Mouse (Mus musculus) CH12.LX (cell line): ENCODE results near the gene Mrtfb. TPM values are rescaled to one million over a fixed set of nuclear protein-coding genes. Genes with fewer than 3 reads are reported as not detected.

Experiments used
- DNase-seq: peaks from one replicate; pipeline ENCODE4 v3.0.0-alpha.2; 2013; ENCODE audit errors: extremely low read depth
- H3K27ac ChIP-seq: 2 replicates; pipeline ENCODE4 v1.5.1; 2012; ENCODE audit warnings: low read depth, mild to moderate bottlenecking, control low read depth, moderate library complexity; ENCODE audit not compliant: insufficient read depth
- H3K27me3 ChIP-seq: replicated peaks from 2 replicates; pipeline ENCODE3; 2012; ENCODE audit warnings: inconsistent platforms
- H3K36me3 ChIP-seq, 2 experiments: replicated peaks in 1 of 2; 2 replicates each; pipeline versions ENCODE3 to v1.6.1; 2012; ENCODE audit warnings: inconsistent platforms in 1 of 2, low read length in 1 of 2, mild to moderate bottlenecking in 1 of 2, mixed read lengths in 1 of 2, moderate library complexity in 1 of 2; ENCODE audit not compliant: control insufficient read depth in 1 of 2, insufficient read depth in 1 of 2
- H3K4me1 ChIP-seq, 2 experiments: 2 replicates each; pipeline ENCODE4 v1.6.1; 2012; ENCODE audit warnings: inconsistent platforms in 1 of 2, moderate library complexity in 1 of 2; ENCODE audit not compliant: insufficient read depth in 2 of 2, control insufficient read depth in 1 of 2
- H3K4me2 ChIP-seq: 2 replicates; pipeline ENCODE4 v1.6.1; 2012; ENCODE audit warnings: low read depth, mild to moderate bottlenecking, control low read depth; ENCODE audit not compliant: poor library complexity, insufficient read depth, severe bottlenecking
- H3K4me3 ChIP-seq, 3 experiments: fragments of 150-350 bp in 1 of 3; sonication (generic) in 1 of 3; replicated peaks in 1 of 3; 2 replicates each; pipeline versions ENCODE3 to v1.5.1; 2011 to 2012; ENCODE audit warnings: low read depth in 2 of 3, low read length in 2 of 3, mild to moderate bottlenecking in 2 of 3, moderate library complexity in 2 of 3, control low read depth in 1 of 3, improper control_type of control experiment in 1 of 3, inconsistent platforms in 1 of 3, mixed read lengths in 1 of 3; ENCODE audit not compliant: poor library complexity in 1 of 3
- H3K79me2 ChIP-seq: replicated peaks from 2 replicates; pipeline ENCODE4 v1.6.1; 2012; ENCODE audit warnings: mild to moderate bottlenecking, moderate library complexity; ENCODE audit not compliant: control insufficient read depth, poor library complexity, insufficient read depth, severe bottlenecking; ENCODE audit errors: extremely low read depth
- H3K9ac ChIP-seq: 2 replicates; pipeline ENCODE4 v1.6.1; 2012; ENCODE audit warnings: low read depth, mild to moderate bottlenecking, control low read depth, moderate library complexity; ENCODE audit not compliant: insufficient read depth
- H3K9me3 ChIP-seq: replicated peaks from 2 replicates; pipeline ENCODE3; 2012; ENCODE audit warnings: low read length, inconsistent platforms, mixed read lengths
- BHLHE40 ChIP-seq: IDR thresholded peaks from 2 replicates; pipeline ENCODE4 v1.6.1; 2011; ENCODE audit warnings: mild to moderate bottlenecking, low read depth, low read length, improper control_type of control experiment
- CHD1 ChIP-seq: IDR thresholded peaks from 2 replicates; pipeline ENCODE4 v1.6.1; 2012; ENCODE audit warnings: low read depth, low read length, improper control_type of control experiment, inconsistent platforms
- CHD2 ChIP-seq: IDR thresholded peaks from 2 replicates; pipeline ENCODE4 v1.6.1; 2011; ENCODE audit warnings: low read length, improper control_type of control experiment
- CTCF ChIP-seq, 2 experiments: IDR thresholded peaks in 1 of 2; conservative IDR thresholded peaks in 1 of 2; 2 replicates each; pipeline ENCODE4 v1.5.1; 2011 to 2012; ENCODE audit warnings: low read depth in 2 of 2, low read length in 2 of 2, improper control_type of control experiment in 1 of 2, inconsistent platforms in 1 of 2, mild to moderate bottlenecking in 1 of 2, moderate library complexity in 1 of 2
- ELF1 ChIP-seq: IDR thresholded peaks from 2 replicates; pipeline ENCODE4 v1.6.1; 2014; ENCODE audit warnings: low read depth, mild to moderate bottlenecking, inconsistent platforms, low read length, improper control_type of control experiment
- ETS1 ChIP-seq: conservative IDR thresholded peaks from 2 replicates; pipeline ENCODE4 v1.6.1; 2012; ENCODE audit warnings: low read depth, mild to moderate bottlenecking, inconsistent platforms, low read length, improper control_type of control experiment, moderate library complexity
- HCFC1 ChIP-seq: IDR thresholded peaks from 2 replicates; pipeline ENCODE4 v1.6.1; 2012; ENCODE audit warnings: low read depth, mild to moderate bottlenecking, inconsistent platforms, low read length, improper control_type of control experiment
- JUN ChIP-seq: IDR thresholded peaks from 2 replicates; pipeline ENCODE4 v1.6.1; 2011; ENCODE audit warnings: low read depth, mild to moderate bottlenecking, low read length, improper control_type of control experiment, moderate library complexity; ENCODE audit not compliant: insufficient read depth
- MAX ChIP-seq: IDR thresholded peaks from 2 replicates; pipeline ENCODE4 v1.6.1; 2011; ENCODE audit warnings: low read length, improper control_type of control experiment
- MAZ ChIP-seq: IDR thresholded peaks from 2 replicates; pipeline ENCODE4 v1.6.1; 2012; ENCODE audit warnings: low read depth, mild to moderate bottlenecking, inconsistent platforms, low read length, improper control_type of control experiment, moderate library complexity
- MXI1 ChIP-seq: IDR thresholded peaks from 2 replicates; pipeline ENCODE4 v1.6.1; 2011; ENCODE audit warnings: mild to moderate bottlenecking, low read depth, low read length, improper control_type of control experiment
- MYC ChIP-seq: IDR thresholded peaks from 2 replicates; pipeline ENCODE4 v1.6.1; 2011; ENCODE audit warnings: low read depth, mild to moderate bottlenecking, improper control_type of control experiment, low read length
- NELFE ChIP-seq: IDR thresholded peaks from 2 replicates; pipeline ENCODE4 v1.6.1; 2011; ENCODE audit warnings: low read depth, low read length, improper control_type of control experiment
- NRF1 ChIP-seq: IDR thresholded peaks from 2 replicates; pipeline ENCODE4 v1.6.1; 2014; ENCODE audit warnings: low read depth, mild to moderate bottlenecking, inconsistent platforms, low read length, improper control_type of control experiment, moderate library complexity
- PAX5 ChIP-seq: IDR thresholded peaks from 2 replicates; pipeline ENCODE4 v1.6.1; 2012; ENCODE audit warnings: low read length, inconsistent platforms, mixed read lengths
- POLR2A ChIP-seq: IDR thresholded peaks from 2 replicates; pipeline ENCODE4 v1.6.1; 2011; ENCODE audit warnings: low read depth, mild to moderate bottlenecking, improper control_type of control experiment, low read length
- POLR2AphosphoS2 ChIP-seq: IDR thresholded peaks from 2 replicates; pipeline ENCODE4 v1.6.1; 2011; ENCODE audit warnings: low read depth, low read length, improper control_type of control experiment
- RAD21 ChIP-seq: IDR thresholded peaks from 2 replicates; pipeline ENCODE4 v1.6.1; 2011; ENCODE audit warnings: low read depth, mild to moderate bottlenecking, low read length, improper control_type of control experiment, moderate library complexity
- RCOR1 ChIP-seq: conservative IDR thresholded peaks from 2 replicates; pipeline ENCODE4 v1.6.1; 2012; ENCODE audit warnings: low read depth, mild to moderate bottlenecking, inconsistent platforms, low read length, improper control_type of control experiment
- SIN3A ChIP-seq: IDR thresholded peaks from 2 replicates; pipeline ENCODE4 v1.6.1; 2012; ENCODE audit warnings: low read length, improper control_type of control experiment, inconsistent platforms
- SMC3 ChIP-seq: IDR thresholded peaks from 2 replicates; pipeline ENCODE4 v1.6.1; 2011; ENCODE audit warnings: low read depth, low read length, improper control_type of control experiment
- TBP ChIP-seq: conservative IDR thresholded peaks from 2 replicates; pipeline ENCODE4 v1.6.1; 2011; ENCODE audit warnings: low read depth, low read length, improper control_type of control experiment
- UBTF ChIP-seq: IDR thresholded peaks from 2 replicates; pipeline ENCODE4 v1.6.1; 2012; ENCODE audit warnings: low read depth, mild to moderate bottlenecking, inconsistent platforms, low read length, improper control_type of control experiment, moderate library complexity
- USF1 ChIP-seq: IDR thresholded peaks from 2 replicates; pipeline ENCODE4 v1.6.1; 2014; ENCODE audit warnings: low read depth, mild to moderate bottlenecking, inconsistent platforms, low read length, improper control_type of control experiment
- USF2 ChIP-seq: conservative IDR thresholded peaks from 2 replicates; pipeline ENCODE4 v1.6.1; 2011; ENCODE audit warnings: low read depth, low read length, improper control_type of control experiment
- ZC3H11A ChIP-seq: IDR thresholded peaks from 2 replicates; pipeline ENCODE4 v1.6.1; 2012; ENCODE audit warnings: low read depth, mild to moderate bottlenecking, inconsistent platforms, low read length, improper control_type of control experiment
- ZKSCAN1 ChIP-seq: IDR thresholded peaks from 2 replicates; pipeline ENCODE4 v1.6.1; 2012; ENCODE audit warnings: low read depth, inconsistent platforms, low read length, improper control_type of control experiment, borderline replicate concordance
- ZMIZ1 ChIP-seq: IDR thresholded peaks from 2 replicates; pipeline ENCODE4 v1.6.1; 2012; ENCODE audit warnings: low read depth, mild to moderate bottlenecking, inconsistent platforms, low read length, improper control_type of control experiment
- dilution Hi-C: fragments of 300-500 bp; cut with MboI; formaldehyde crosslinking; loops from 2 replicates; pipeline ENCODE4 v1.14.3; 2020; ENCODE audit warnings: low sequenced_read_pairs; ENCODE audit not compliant: extremely low pct_unique_long_range_greater_than_20kb, extremely low pct_ligation_motif_present
- in situ Hi-C: fragments of 300-500 bp; cut with MboI; formaldehyde crosslinking; loops from 3 replicates; pipeline ENCODE4 v1.14.3; 2019; ENCODE audit warnings: low sequenced_read_pairs, low pct_ligation_motif_present, low pct_unique_long_range_greater_than_20kb, mixed read lengths
- polyA plus RNA-seq: library from polyadenylated mRNA; unstranded; fragments of >175 nt; gene quantifications from 2 replicates; pipeline ENCODE4 v1.2.1, GENCODE M21; 2012; ENCODE audit warnings: low read depth; ENCODE audit not compliant: insufficient read length
- total RNA-seq, 2 experiments: library from RNA; depleted of rRNA; stranded (reverse); fragments of 300-350 nt in 1 of 2; fragments of >200 nt in 1 of 2; gene quantifications; 2 replicates each; pipeline ENCODE4 v1.2.3; 2012 to 2014

Gene Mrtfb
- total and polyA plus RNA-seq, 3 experiments = 3.2 to 9.4 (median 4.4) TPM

DNA sequence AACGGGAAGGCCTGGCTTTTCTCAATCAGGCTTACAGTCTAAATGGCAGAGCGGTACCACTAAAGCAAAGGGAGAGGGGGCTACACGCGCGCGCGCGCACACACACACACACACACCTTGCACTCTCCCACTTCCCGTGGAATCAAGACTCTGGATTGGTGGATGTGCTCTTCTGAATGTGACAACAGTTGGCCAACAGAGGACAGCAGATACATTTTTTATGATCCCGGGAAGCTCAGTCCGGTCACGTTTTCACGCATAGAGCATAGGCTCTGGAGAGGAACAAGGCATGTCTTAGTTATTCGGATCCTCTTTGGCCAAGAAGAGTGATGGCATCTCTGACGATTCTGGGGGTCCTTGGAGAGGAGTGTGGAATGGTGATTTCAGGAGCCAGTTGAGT, 190.2 kb downstream of the Mrtfb start:
- H3K9ac ChIP-seq = no peak overlapping the region
- H3K4me3 ChIP-seq = no peak overlapping the region
- H3K4me1 ChIP-seq = peaks cover 0 to 8% of the 10 kb centered on the region in 2 experiments; a peak in 2 of 4 replicates
- H3K27ac ChIP-seq = no peak overlapping the region
- DNase-seq = no peak
- in situ Hi-C loops = loop anchor here (25.0 kb wide), 1 partner anchor 291 kb away; the partner anchor contains the start of gene Pla2g10
- no peaks in the 10 kb centered on the region for H3K79me2 ChIP-seq
- peaks cover 3% of the 10 kb centered on the region for H3K27me3 ChIP-seq
- TF ChIP-seq NELFE (no peak), RAD21 (no peak; the same call in 1 of the 2 replicates), NRF1 (no peak), MAX (no peak), SIN3A (no peak), CHD1 (no peak), CHD2 (no peak), PAX5 (no peak), MYC (no peak), ZC3H11A (no peak), ZKSCAN1 (no peak), UBTF (no peak), RCOR1 (no peak), CTCF (conservative IDR thresholded peaks at IDR 0.05 in 1 of 2, IDR thresholded peaks at IDR 0.05 in 1 of 2; ENCODE audit: low read depth in 2 of 2, low read length in 2 of 2) (no peak), JUN (no peak), BHLHE40 (no peak), TBP (no peak)
- dilution Hi-C loops = no loop called here
- no peaks in the 10 kb centered on the region for H3K9me3 ChIP-seq
- no peaks in the 10 kb centered on the region for H3K36me3 ChIP-seq
- no peak overlapping the region for H3K4me2 ChIP-seq

DNA sequence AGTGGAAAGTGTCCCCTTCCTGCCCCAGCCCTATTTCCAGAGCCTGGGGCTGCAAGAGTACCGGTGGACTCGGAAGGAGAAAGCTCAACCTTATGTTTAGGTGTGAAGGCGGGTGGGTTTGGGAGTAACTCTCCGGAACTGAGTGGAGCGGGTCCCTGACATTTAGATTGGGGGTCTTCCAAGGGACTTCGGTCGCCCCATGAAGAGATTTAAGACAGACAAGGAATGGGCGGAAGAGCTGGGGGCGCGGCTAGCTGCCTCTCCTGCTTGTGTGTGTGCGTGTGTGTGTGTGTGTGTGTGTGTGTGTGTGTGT, 190.6 kb downstream of the Mrtfb start:
- Histone ChIP-seq H3K9ac (no peak overlapping the region), H3K4me3 (no peak overlapping the region), H3K9me3 (no peaks in the 10 kb centered on the region), H3K36me3 (no peaks in the 10 kb centered on the region), H3K4me2 (no peak overlapping the region), H3K4me1 (peaks cover 0 to 8% of the 10 kb centered on the region in 2 experiments; a peak in 2 of 4 replicates), H3K79me2 (no peaks in the 10 kb centered on the region), H3K27me3 (peaks cover 3% of the 10 kb centered on the region), H3K27ac (no peak overlapping the region)
- TF ChIP-seq MXI1 (no peak), TBP (no peak), JUN (no peak), CHD2 (no peak), MAZ (no peak), SMC3 (no peak), USF1 (no peak), HCFC1 (no peak), USF2 (no peak), RCOR1 (no peak), RAD21 (no peak), ELF1 (no peak), ZMIZ1 (no peak), ZC3H11A (no peak), PAX5 (no peak), BHLHE40 (no peak), POLR2AphosphoS2 (no peak), MAX (no peak), ETS1 (no peak), POLR2A (no peak)
- dilution Hi-C loops (no loop called here), in situ Hi-C loops (loop anchor here (25.0 kb wide), 1 partner anchor 290 kb away; the partner anchor contains the start of gene Pla2g10)
- DNase-seq = no peak
